Mouse (Mus musculus) ES-CJ7 (cell line): ENCODE measurements at regions not wholly inside any gene's neighbourhood (a gene's known extent, or its start where the extent isn't known, plus 50 kb on each side); places are given as distances from the start of the nearest gene placed in this dataset.
"Not testable (repeated sequence)": the region's sequence is repeated elsewhere in the genome, so short reads cannot be mapped to it uniquely, and the experiment has no call there.

Experiments used
- DNase-seq: peaks from one replicate; pipeline ENCODE4 v3.0.0; 2011; ENCODE audit warnings: low read depth, low spot score

- DNase-seq, result not testable (repeated sequence)
Observed at GRCm38 (mm10) chr16:46811835-46812234, 313.5 kb upstream of the Nectin3 start.

DNA sequence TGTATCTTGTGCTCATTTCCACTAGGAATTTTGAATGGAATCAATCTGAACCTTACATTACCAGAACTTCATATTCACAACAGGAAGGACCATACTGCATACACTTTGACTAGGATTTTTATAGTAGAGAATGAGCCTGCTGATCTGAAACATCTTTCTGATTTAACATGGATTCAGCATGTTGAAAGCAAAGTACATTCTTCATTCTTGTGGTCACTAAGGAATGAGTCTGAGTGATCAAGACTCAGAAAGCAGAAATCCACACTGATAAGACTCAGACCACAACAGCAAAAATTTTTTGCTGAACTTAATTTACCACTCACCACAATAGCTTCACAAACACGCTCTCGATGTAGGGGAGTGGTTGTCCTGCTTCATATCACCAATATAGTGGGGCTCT is 309.2 kb upstream of the Nectin3 start:
- no peak for DNase-seq

GRCm38 (mm10) chr16:46776367-46776766 is 278.0 kb upstream of the Nectin3 start:
- DNase-seq, result no peak

DNA sequence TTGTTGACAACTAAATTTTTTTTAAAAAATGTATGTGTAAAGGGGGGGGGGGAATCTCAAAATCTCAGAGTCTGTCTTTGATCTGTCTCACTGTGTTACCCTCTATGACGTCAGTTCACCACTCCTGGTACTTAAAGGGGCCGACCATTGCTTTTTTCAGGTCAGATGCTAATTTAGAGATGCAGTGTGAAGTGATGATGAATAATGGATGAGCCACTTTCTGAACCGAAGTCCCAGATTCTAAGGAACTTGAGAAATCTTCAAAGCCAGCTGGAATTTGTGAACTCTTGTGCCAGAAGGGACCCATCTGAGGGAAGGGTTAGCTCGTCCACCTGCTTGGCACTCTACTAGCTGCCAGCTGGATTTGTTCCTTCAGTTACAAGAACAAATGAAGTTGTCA is 271.1 kb upstream of the Nectin3 start:
- no peak for DNase-seq

- no peak for DNase-seq
Observed at GRCm38 (mm10) chr16:46768376-46768775, 270.1 kb upstream of the Nectin3 start.

DNA sequence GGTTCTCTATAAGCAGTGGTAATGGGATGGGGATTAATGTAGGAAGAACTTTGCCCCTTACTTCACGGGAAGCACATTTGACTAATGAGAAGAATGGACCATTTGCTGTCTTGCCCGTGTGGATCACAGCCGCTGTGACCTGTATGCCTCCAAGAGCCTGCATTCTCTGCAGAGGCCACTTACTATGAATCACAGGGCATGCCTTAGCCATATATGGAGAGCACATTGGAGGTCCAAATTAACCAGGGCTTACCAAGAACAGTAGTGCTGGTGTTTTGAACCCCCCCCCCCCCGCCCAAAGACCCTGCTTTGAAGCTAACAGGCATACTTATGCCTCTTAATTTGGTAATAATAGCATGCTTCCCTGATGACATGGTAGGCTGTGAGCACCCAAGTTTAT is 236.8 kb upstream of the Nectin3 start:
- no peak for DNase-seq

GRCm38 (mm10) chr16:46728424-46728823 is 230.1 kb upstream of the Nectin3 start:
- no peak for DNase-seq

DNA sequence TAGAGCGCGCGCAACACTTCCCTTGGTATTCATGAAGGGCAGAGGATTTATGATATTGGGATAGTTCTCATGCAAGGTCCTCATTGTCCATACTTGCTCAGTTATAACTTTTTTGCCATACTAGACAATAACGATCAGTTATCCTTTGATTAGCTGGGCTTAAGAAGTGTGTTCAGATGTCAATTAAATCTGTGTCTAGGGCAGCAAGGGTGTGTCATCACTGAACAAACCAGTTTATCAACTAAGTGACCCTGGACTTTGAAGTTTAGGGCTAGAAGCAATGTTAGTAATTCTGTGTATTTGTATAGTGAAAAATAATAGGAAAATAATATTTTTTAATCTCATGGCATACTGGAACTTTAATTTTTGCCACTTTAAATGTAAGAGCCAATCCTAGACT is 225.3 kb upstream of the Nectin3 start:
- DNase-seq, result no peak

GRCm38 (mm10) chr16:46679787-46680186 is 181.5 kb upstream of the Nectin3 start:
- no peak for DNase-seq

- no peak for DNase-seq
Observed at GRCm38 (mm10) chr16:46669590-46669989, 171.3 kb upstream of the Nectin3 start.

DNA sequence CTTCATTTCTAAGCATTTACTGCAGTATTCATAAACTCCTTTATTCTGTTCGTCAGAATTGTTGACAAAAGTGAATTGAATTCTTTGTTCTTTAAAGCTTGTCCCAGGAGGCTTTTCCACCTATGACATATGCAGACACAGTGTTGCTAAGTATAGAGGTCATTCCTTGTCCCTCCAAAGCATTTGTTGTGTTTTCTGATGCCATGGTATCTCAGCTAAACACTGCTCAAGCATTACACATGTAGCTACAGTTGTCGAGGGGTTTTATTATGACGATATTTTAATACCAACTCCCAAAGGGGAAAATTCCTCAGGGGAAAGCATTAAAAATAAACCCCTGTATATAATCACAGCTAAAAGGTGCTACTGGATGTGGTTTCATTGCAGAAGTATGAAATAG is 167.2 kb upstream of the Nectin3 start:
- no peak for DNase-seq

DNA sequence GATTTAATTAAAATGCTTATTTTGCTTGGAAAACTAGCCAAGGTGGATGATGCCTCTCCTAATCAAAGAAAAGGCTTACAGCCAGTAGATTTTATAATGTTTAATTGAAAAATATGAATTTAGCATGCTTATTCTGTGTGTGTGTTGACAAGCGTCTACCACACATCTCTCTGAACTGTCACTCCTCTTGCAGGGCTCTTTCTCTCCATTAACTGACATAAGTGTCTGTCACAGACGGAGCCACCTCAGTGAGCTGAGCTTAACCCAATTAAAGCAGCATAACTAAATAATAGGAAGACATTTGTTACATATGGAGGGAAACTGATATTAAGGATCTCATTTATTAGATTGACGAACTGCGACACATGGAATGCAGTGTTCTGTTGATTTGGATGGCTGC is 164.7 kb upstream of the Nectin3 start:
- DNase-seq, result no peak

- DNase-seq, result no peak
Observed at GRCm38 (mm10) chr16:46655041-46655440, 156.7 kb upstream of the Nectin3 start.

DNA sequence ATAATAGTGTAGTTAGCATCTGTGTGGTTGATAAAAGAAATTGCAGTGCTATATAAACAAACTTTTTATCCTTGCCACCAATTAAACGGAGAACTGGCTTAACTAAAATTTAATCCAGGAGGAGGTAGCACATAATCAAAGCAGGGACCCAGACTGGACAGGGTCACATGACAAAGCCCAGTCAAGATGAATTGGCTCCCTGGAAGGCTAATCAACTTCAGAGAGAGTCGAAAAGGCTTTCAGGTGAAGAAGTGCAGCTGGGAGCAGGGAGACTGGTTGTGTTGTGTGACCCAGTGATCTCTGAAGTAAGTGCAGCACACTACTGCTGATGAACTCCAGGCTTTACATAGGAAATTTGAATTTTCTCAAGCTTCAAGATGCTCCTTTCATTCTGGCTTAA is 127.5 kb upstream of the Nectin3 start:
- DNase-seq, result no peak

DNA sequence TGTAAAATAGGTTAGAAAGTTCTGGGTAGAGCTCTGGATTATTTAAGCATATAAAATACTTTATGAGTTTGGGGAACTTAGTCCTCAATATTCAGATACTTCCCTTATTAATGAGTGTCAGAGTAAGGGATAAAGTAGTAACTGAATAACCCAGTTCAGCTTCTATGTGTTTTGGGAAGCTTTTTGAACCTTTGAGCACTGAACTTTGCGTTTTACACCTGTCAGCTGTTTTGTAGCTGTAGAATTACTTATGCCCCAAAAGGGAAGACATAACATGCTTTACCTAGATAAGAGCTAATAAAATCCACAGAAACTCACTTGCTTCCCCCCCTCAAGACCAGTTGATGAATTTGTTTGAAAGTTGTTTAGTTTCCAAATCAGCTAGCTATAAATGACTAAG is 124.9 kb upstream of the Nectin3 start:
- no peak for DNase-seq

GRCm38 (mm10) chr16:46619871-46620270 is 121.5 kb upstream of the Nectin3 start:
- no peak for DNase-seq

- DNase-seq, result no peak
Observed at GRCm38 (mm10) chr16:46617544-46618335, 119.4 kb upstream of the Nectin3 start.

GRCm38 (mm10) chr16:46616606-46617005 is 118.3 kb upstream of the Nectin3 start:
- DNase-seq, result no peak

DNA sequence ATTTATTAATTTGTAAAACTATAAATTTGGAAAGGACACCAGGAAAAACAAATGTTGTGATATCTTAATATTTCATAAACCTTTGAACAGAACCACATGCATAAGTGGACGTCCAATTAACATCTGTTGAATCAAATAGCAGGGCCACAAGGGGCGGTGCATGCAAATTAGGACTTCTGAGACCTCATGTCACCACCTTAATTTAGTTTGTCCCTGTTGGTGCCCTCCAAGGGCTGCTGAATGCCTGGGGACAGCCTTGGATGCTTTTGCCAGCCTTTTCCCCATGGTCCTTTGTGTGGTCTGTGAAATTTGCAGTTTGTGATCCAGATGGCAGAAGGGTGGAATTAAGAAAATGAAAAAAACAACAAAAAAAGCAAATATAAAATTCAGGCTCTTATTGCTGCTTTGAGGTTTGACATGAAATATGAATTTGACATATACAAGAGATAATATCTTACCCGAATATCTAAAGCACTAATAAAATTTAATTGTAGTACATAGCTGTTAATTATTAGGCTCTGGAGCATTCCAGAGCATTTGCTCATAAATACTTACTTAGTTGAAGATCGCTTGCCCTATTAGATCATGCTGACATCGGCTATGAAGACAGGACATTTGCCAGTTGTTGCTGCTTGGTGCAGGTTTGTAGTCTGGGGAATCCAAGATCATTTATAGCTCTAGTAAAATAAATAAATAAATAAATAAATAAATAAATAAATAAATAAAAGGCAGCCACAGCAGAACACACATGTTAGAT is 114.9 kb upstream of the Nectin3 start:
- DNase-seq, result no peak

DNA sequence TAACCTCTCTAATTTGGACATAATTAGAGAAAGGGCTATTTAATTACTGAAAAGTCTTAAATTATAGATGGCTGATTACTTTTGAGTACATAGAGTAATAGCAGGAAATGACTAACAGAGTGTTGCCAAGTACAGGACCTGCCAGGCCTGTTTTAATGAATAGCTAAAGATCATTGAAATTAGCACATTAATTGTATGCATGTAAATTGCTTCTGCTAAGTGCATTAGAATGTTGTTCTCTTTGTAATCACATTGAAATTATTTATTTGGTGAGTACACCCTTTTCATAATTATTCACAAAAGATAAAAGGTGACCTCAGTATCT is 107.5 kb upstream of the Nectin3 start:
- DNase-seq, result no peak

DNA sequence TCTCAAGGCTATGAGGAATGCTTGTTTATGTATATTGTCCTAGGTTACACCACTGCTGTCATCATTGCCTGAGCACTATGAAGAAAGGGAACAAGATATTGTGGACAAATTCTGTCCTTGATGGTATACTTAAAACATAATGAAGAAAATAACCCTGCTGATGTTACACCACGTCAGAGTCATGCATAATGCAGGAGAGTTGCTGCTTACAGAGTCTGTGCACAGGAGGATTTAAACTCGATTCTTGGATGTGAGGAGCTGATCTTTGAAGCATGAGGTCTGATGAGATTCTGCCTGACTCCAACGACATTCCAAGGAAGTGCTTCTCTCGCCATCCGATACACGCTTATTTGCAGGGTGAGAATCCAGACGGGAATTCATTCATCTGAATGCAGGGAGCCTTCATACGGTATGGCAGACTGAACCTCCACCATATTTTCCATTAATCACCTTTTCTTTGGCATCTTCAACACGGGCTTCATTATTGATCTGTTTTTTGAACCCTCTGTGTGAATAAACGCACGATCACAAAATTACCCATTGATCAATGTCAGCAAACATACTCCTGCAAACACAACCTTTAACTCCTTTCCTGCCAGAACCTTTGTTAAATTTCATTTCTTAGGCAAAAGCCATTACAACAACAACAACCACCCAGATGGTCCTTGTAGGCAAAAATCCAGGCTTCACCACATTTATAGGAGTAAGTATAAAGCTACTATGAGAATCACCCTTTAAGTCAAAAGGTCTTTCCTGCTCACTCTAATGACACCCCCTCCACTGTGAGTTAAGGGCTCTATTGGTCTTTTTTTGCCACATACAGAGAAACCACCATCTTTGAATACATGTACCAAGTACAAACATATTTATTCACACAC is 106.9 kb upstream of the Nectin3 start:
- DNase-seq, result no peak

GRCm38 (mm10) chr16:46592618-46593253 is 94.4 kb upstream of the Nectin3 start:
- peak; percentile 74 for DNase-seq
